Mouse (Mus musculus): ENCODE measurements around the gene Polr2m. TPM values are rescaled to one million over a fixed set of nuclear protein-coding genes. Genes with fewer than 3 reads are reported as not detected.

The Polr2m gene
- polyA plus RNA-seq, 1 experiment from 2014 or later = 343 TPM

GRCm38 (mm10) chr9:71466111-71466510, 19.6 kb downstream of the Polr2m start:
- no peaks in the 10 kb centered on the region for H3K9me3 ChIP-seq
- H3K9ac ChIP-seq = no peak overlapping the region
- ATAC-seq (ENCODE audit: low FRiP score, low read depth) = no peak
- H3K4me2 ChIP-seq = no peak overlapping the region
- WGBS = 79% methylated on average over 3 of the region's 3 CpGs
- no peaks in the 10 kb centered on the region for H3K36me3 ChIP-seq
- no peaks in the 10 kb centered on the region for H3K27me3 ChIP-seq
- no peak overlapping the region for H3K27ac ChIP-seq (replicated peaks)
- no peak overlapping the region for H3K4me3 ChIP-seq
- H3K4me1 ChIP-seq (replicated peaks) = no peaks in the 10 kb centered on the region

DNA sequence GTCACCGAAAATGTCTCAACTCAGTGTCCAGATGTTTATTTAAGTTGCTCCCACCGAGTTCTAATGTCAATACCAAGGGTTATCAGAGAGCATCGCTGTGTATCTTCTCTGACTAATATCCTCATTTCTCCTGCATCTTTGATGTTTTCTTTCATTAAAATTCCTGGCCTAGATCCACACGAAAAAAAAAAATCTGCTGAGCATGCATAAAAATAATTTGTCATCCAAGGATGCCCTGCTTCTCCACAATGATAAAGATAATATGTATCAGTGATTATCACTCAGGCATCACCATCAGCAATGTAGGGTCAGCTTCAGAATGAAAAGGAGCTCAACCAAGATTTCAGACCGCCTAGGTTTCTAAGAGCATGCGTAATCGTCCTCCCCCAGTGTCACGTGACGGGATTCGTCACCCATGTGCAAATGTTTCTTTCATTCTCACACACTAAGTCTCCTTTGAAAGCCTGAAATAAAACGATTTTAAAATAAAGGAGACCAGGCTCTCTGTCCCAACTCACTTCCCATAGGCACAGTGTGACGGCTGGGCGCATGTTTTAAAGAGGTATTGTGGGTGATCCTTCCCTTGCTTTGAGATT, 22.6 kb downstream of the Polr2m start:
- H3K9me3 ChIP-seq = no peaks in the 10 kb centered on the region
- H3K27ac ChIP-seq (replicated peaks) = no peak overlapping the region
- no peaks in the 10 kb centered on the region for H3K4me1 ChIP-seq (replicated peaks)
- no peaks in the 10 kb centered on the region for H3K27me3 ChIP-seq
- no peak overlapping the region for H3K4me2 ChIP-seq
- no peak overlapping the region for H3K4me3 ChIP-seq
- no peak for ATAC-seq (ENCODE audit: low FRiP score, low read depth)
- no peak overlapping the region for H3K9ac ChIP-seq
- 74% methylated on average over 13 of the region's 13 CpGs for whole genome bisulfite sequencing
- no peaks in the 10 kb centered on the region for H3K36me3 ChIP-seq

DNA sequence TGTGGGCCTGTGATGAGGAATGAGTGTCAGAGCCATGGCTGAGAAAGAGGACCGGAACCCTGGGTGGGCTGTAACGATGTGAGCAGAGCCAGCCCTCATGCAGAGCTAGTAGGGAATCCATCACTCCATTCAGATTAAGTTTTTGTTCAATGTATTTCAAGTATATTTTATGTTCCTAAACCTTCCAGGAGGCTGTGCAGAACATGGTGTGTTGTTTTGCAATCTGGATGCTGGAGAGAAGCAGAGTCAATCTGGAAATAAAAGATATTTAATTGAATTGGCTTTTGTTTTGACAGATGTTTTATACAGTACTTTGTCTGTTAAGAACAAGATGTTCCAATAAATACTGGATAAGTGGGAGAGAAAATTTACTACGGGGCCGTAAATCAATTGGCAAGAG, 29.0 kb downstream of the Polr2m start:
- Histone ChIP-seq H3K4me2 (no peak overlapping the region), H3K36me3 (no peaks in the 10 kb centered on the region), H3K9ac (no peak overlapping the region), H3K4me1 (replicated peaks) (no peaks in the 10 kb centered on the region), H3K27ac (replicated peaks) (no peak overlapping the region), H3K9me3 (no peaks in the 10 kb centered on the region), H3K4me3 (no peak overlapping the region), H3K27me3 (no peaks in the 10 kb centered on the region)
- no peak for ATAC-seq (ENCODE audit: low FRiP score, low read depth)
- 85% methylated on average over 4 of the region's 4 CpGs for WGBS

DNA sequence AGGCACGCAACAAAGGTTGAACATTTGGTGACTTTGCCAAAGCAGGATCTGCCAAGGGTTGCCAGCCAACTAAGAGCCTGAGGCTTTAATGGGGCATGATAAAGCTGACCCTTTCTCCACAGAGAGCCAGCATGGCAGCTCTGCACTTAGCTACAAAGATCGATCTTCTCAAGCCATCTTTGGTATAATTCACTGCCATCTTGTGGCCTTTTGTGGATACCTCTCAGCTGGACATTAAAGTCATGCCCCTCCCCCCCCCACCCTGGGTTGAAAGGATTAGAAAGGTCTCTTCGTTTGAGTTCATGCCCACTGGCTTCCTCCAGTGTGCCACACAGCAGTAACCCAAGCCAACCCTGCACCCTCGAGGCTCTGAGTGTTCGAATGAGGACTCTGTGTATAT, 31.8 kb downstream of the Polr2m start:
- Histone ChIP-seq H3K4me3 (no peak overlapping the region), H3K9me3 (no peaks in the 10 kb centered on the region), H3K27ac (replicated peaks) (no peak overlapping the region), H3K4me1 (replicated peaks) (no peaks in the 10 kb centered on the region), H3K36me3 (no peaks in the 10 kb centered on the region), H3K4me2 (no peak overlapping the region), H3K27me3 (no peaks in the 10 kb centered on the region), H3K9ac (no peak overlapping the region)
- ATAC-seq (ENCODE audit: low FRiP score, low read depth) = no peak
- WGBS = 73% methylated on average over 5 of the region's 5 CpGs

DNA sequence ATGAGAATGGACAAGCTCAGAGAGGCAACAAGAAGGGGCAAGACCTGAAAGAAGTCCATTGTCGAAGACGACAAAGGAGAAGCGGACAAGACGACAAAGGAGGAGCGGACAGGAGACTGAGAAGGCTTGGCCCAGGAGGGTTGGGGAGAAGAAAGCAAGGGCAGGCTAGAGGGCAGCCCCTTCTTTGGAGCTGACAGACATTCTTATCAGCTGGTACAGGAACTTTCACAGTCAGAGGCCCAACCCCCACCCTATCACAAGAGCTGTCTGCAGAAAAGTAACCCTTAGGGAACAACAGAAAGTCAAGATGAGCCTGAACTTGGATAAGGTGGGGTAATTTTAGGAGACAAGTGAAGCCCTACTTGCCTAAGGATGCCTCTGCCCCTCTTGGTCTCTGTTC, 32.4 kb downstream of the Polr2m start:
- Histone ChIP-seq H3K36me3 (no peaks in the 10 kb centered on the region), H3K9ac (no peak overlapping the region), H3K4me3 (no peak overlapping the region), H3K9me3 (no peaks in the 10 kb centered on the region), H3K27me3 (no peaks in the 10 kb centered on the region), H3K4me2 (no peak overlapping the region), H3K4me1 (replicated peaks) (no peaks in the 10 kb centered on the region), H3K27ac (replicated peaks) (no peak overlapping the region)
- 32% methylated on average over 5 of the region's 5 CpGs for WGBS
- ATAC-seq (ENCODE audit: low FRiP score, low read depth) = no peak

GRCm38 (mm10) chr9:71450626-71451025, 35.1 kb downstream of the Polr2m start:
- WGBS = 67% methylated on average over 6 of the region's 6 CpGs
- Histone ChIP-seq H3K4me1 (replicated peaks) (no peaks in the 10 kb centered on the region), H3K9me3 (no peaks in the 10 kb centered on the region), H3K27me3 (no peaks in the 10 kb centered on the region), H3K9ac (no peak overlapping the region), H3K4me2 (no peak overlapping the region), H3K4me3 (no peak overlapping the region), H3K27ac (replicated peaks) (no peak overlapping the region), H3K36me3 (no peaks in the 10 kb centered on the region)
- no peak for ATAC-seq (ENCODE audit: low FRiP score, low read depth)

- H3K27ac ChIP-seq (replicated peaks) = no peak overlapping the region
- H3K9me3 ChIP-seq = no peaks in the 10 kb centered on the region
- no peak for ATAC-seq (ENCODE audit: low FRiP score, low read depth)
- no peak overlapping the region for H3K4me2 ChIP-seq
- no peaks in the 10 kb centered on the region for H3K36me3 ChIP-seq
- WGBS = 33% methylated on average over 4 of the region's 4 CpGs
- H3K9ac ChIP-seq = no peak overlapping the region
- no peaks in the 10 kb centered on the region for H3K27me3 ChIP-seq
- H3K4me3 ChIP-seq = no peak overlapping the region
- H3K4me1 ChIP-seq (replicated peaks) = no peaks in the 10 kb centered on the region
These were observed 38.2 kb downstream of the Polr2m start for GRCm38 (mm10) chr9:71447573-71447972.

DNA sequence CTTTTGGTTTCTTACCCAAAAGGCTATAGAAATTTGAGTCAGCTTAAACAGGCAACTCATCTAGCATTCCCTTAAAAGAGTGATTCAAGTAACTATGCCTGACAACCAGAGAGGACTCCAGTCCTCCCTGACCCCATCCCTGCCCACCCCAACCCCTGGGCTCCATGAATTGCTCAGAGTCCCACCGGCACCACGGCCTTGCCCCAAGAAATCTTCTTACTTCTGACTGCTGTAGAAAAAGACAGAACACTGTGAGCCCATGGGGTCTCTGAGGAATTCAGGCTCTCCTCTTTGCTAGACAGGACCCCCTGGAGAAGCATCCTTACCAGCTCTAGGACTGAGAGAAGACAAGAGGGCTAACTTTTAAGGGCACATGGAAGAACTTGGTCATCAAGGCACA, 40.4 kb downstream of the Polr2m start:
- H3K9ac ChIP-seq = no peak overlapping the region
- no peak overlapping the region for H3K27ac ChIP-seq (replicated peaks)
- no peaks in the 10 kb centered on the region for H3K4me1 ChIP-seq (replicated peaks)
- 90% methylated on average over 2 of the region's 2 CpGs for WGBS
- H3K4me3 ChIP-seq = no peak overlapping the region
- no peaks in the 10 kb centered on the region for H3K27me3 ChIP-seq
- H3K36me3 ChIP-seq = no peaks in the 10 kb centered on the region
- H3K9me3 ChIP-seq = no peaks in the 10 kb centered on the region
- ATAC-seq (ENCODE audit: low FRiP score, low read depth) = no peak
- no peak overlapping the region for H3K4me2 ChIP-seq

- Histone ChIP-seq H3K9me3 (no peaks in the 10 kb centered on the region), H3K4me1 (replicated peaks) (no peaks in the 10 kb centered on the region), H3K4me2 (no peak overlapping the region), H3K27ac (replicated peaks) (no peak overlapping the region), H3K4me3 (no peak overlapping the region), H3K36me3 (no peaks in the 10 kb centered on the region), H3K9ac (no peak overlapping the region), H3K27me3 (no peaks in the 10 kb centered on the region)
- ATAC-seq (ENCODE audit: low FRiP score, low read depth) = no peak
- 96% methylated on average over 2 of the region's 2 CpGs for WGBS
These were observed 47.6 kb downstream of the Polr2m start for GRCm38 (mm10) chr9:71438146-71438545.

Other genes starting within 250 kb of the Polr2m start
- gene Myzap, start 106.4 kb upstream of the Polr2m start, polyA plus RNA-seq (2015; fragmentation: Nextera tagmentation; extraction: Ambion mirVana) = 2.3 and 2.5 TPM in 2 replicates